Mouse (Mus musculus) heart, adult 2 months (tissue): ENCODE data around the gene Inhbe. TPM values are rescaled to one million over a fixed set of nuclear protein-coding genes. Genes with fewer than 3 reads are reported as not detected.

Experiments
- DNase-seq, 2 experiments: peaks; one replicate each; pipeline ENCODE4 v3.0.0; 2021
- H3K27ac ChIP-seq: fragments of 200-600 bp; 2 replicates; pipeline ENCODE4 v1.8.1; 2022
- H3K27me3 ChIP-seq: fragments of 200-500 bp; 2 replicates; pipeline ENCODE4 v1.6.1; 2012; ENCODE audit warnings: mild to moderate bottlenecking, low read length, inconsistent platforms, mixed read lengths; ENCODE audit not compliant: control insufficient read depth, insufficient read depth
- H3K36me3 ChIP-seq: fragments of 200-500 bp; 2 replicates; pipeline ENCODE4 v1.6.1; 2012; ENCODE audit warnings: low read length, inconsistent platforms; ENCODE audit not compliant: control insufficient read depth, insufficient read depth
- H3K4me1 ChIP-seq: fragments of 200-500 bp; 2 replicates; pipeline ENCODE4 v1.6.1; 2011; ENCODE audit warnings: low read length; ENCODE audit not compliant: control insufficient read depth, insufficient read depth
- H3K4me3 ChIP-seq: fragments of 200-600 bp; 2 replicates; pipeline ENCODE4 v1.8.1; 2022
- H3K79me2 ChIP-seq: fragments of 200-500 bp; replicated peaks from 2 replicates; pipeline ENCODE4 v1.6.1; 2012; ENCODE audit warnings: mild to moderate bottlenecking, inconsistent platforms, low read length, moderate library complexity, mixed read lengths; ENCODE audit not compliant: control insufficient read depth, insufficient read depth
- H3K9ac ChIP-seq: fragments of 200-500 bp; 2 replicates; pipeline ENCODE4 v1.6.1; 2012; ENCODE audit warnings: low read depth, mild to moderate bottlenecking, control low read depth, inconsistent platforms, low read length, mixed read lengths
- CTCF ChIP-seq: fragments of 200-600 bp; IDR thresholded peaks from 2 replicates; pipeline ENCODE4 v1.8.1; 2022; ENCODE audit warnings: antibody characterized with exemption, mild to moderate bottlenecking, moderate library complexity
- EP300 ChIP-seq: fragments of 200-500 bp; IDR thresholded peaks from 2 replicates; pipeline ENCODE4 v1.6.1; 2011; ENCODE audit warnings: low read depth, low read length, control low read depth; ENCODE audit not compliant: insufficient read depth
- POLR2A ChIP-seq: fragments of 200-500 bp; IDR thresholded peaks from 2 replicates; pipeline ENCODE4 v1.6.1; 2011; ENCODE audit warnings: mild to moderate bottlenecking, low read depth, low read length, control low read depth; ENCODE audit not compliant: insufficient read depth
- WGBS: fragments of 180-500 bp; shearing (Covaris S2); methylation state at CpG from one replicate; pipeline ENCODE4 v1.1.7; 2018; 5-methylcytosine and 5-hydroxymethylcytosine counted together
- intact Hi-C: fragments of 180-260 bp; cut with DNase I; formaldehyde crosslinking; loops from one replicate; pipeline ENCODE4 v1.15.1; 2025
- polyA plus RNA-seq: library from polyadenylated mRNA; depleted of rRNA; stranded (reverse); fragments of >200 nt; gene quantifications from 2 replicates; pipeline ENCODE4 v1.2.3, GENCODE M21; 2012
- total RNA-seq, 2 experiments: library from RNA; stranded (reverse); gene quantifications; 2 replicates each; pipeline ENCODE4 v1.2.3; 2021

Gene Inhbe
- total and polyA plus RNA-seq, 3 experiments: not detected

- Histone ChIP-seq H3K36me3 (peaks cover 3% of the 10 kb centered on the region; the same call in 1 of the 2 replicates), H3K4me3 (peak overlapping the region; percentile 81; the same call in 1 of the 2 replicates), H3K27me3 (no peaks in the 10 kb centered on the region), H3K27ac (peak overlapping the region; percentile 94; the same call in 1 of the 2 replicates), H3K79me2 (peaks cover 3% of the 10 kb centered on the region), H3K9ac (no peak overlapping the region), H3K4me1 (peaks cover 4% of the 10 kb centered on the region)
- DNase-seq: no peak
- 69% methylated on average over 8 of the region's 8 CpGs for WGBS
- TF ChIP-seq CTCF: no peak
- TF ChIP-seq POLR2A: no peak
- no peak for TF ChIP-seq EP300
- intact Hi-C loops: loop anchor here (5.0 kb wide), 1 partner anchor 48 kb away; no protein-coding TSS in a partner anchor
These were observed 25.4 kb upstream of the Inhbe start for GRCm38 (mm10) chr10:127379654-127380053.

- no peak for TF ChIP-seq EP300
- TF ChIP-seq CTCF: no peak
- TF ChIP-seq POLR2A: no peak
- H3K27ac ChIP-seq: no peak overlapping the region
- H3K36me3 ChIP-seq: peaks cover 3% of the 10 kb centered on the region; the same call in 1 of the 2 replicates
- no peaks in the 10 kb centered on the region for H3K27me3 ChIP-seq
- 69% methylated on average over 3 of the region's 3 CpGs for WGBS
- DNase-seq: no peak
- H3K4me3 ChIP-seq: no peak overlapping the region
- H3K9ac ChIP-seq: no peak overlapping the region
- H3K79me2 ChIP-seq: no peaks in the 10 kb centered on the region
- intact Hi-C loops: no loop called here
- peaks cover 4% of the 10 kb centered on the region for H3K4me1 ChIP-seq
These were observed 23.5 kb upstream of the Inhbe start for GRCm38 (mm10) chr10:127377700-127378099.

- Histone ChIP-seq H3K79me2 (no peaks in the 10 kb centered on the region), H3K4me1 (no peaks in the 10 kb centered on the region), H3K36me3 (no peaks in the 10 kb centered on the region), H3K27ac (no peak overlapping the region), H3K4me3 (no peak overlapping the region), H3K9ac (no peak overlapping the region), H3K27me3 (no peaks in the 10 kb centered on the region)
- DNase-seq: no peak
- TF ChIP-seq POLR2A (no peak), EP300 (no peak), CTCF (no peak)
- intact Hi-C loops: no loop called here
- 76% methylated on average over 2 of the region's 2 CpGs for WGBS
These were observed 16.8 kb upstream of the Inhbe start for GRCm38 (mm10) chr10:127371023-127371422.

- intact Hi-C loops: no loop called here
- H3K4me1 ChIP-seq: no peaks in the 10 kb centered on the region
- H3K79me2 ChIP-seq: no peaks in the 10 kb centered on the region
- TF ChIP-seq CTCF: no peak
- no peak for TF ChIP-seq EP300
- TF ChIP-seq POLR2A: no peak
- H3K9ac ChIP-seq: no peak within 1 kb of the TSS
- H3K27ac ChIP-seq: no peak within 1 kb of the TSS
- WGBS: 72% methylated on average over 22 of the region's 22 CpGs
- H3K4me3 ChIP-seq: no peak within 1 kb of the TSS
- H3K27me3 ChIP-seq: no peaks in the 10 kb centered on the region
- H3K36me3 ChIP-seq: no peaks in the 10 kb centered on the region
- DNase-seq: no peak
These were observed 15.9 kb upstream of the Inhbe start, which contains the start of gene Inhbc for GRCm38 (mm10) chr10:127369834-127370820. Gene Inhbc (minus strand): TSS chr10:127370431.

- no peak overlapping the region for H3K9ac ChIP-seq
- no peaks in the 10 kb centered on the region for H3K79me2 ChIP-seq
- DNase-seq: no peak
- H3K27ac ChIP-seq: no peak overlapping the region
- H3K4me1 ChIP-seq: no peaks in the 10 kb centered on the region
- H3K4me3 ChIP-seq: no peak overlapping the region
- no peaks in the 10 kb centered on the region for H3K36me3 ChIP-seq
- WGBS: 83% methylated on average over 2 of the region's 2 CpGs
- intact Hi-C loops: no loop called here
- no peaks in the 10 kb centered on the region for H3K27me3 ChIP-seq
- TF ChIP-seq EP300: no peak
- TF ChIP-seq CTCF: no peak
- no peak for TF ChIP-seq POLR2A
These were observed 14.1 kb upstream of the Inhbe start for GRCm38 (mm10) chr10:127368273-127368672.

GRCm38 (mm10) chr10:127367116-127367515 is 12.9 kb upstream of the Inhbe start:
- no peak overlapping the region for H3K27ac ChIP-seq
- 63% methylated on average over 5 of the region's 5 CpGs for WGBS
- DNase-seq: no peak
- no peaks in the 10 kb centered on the region for H3K36me3 ChIP-seq
- H3K27me3 ChIP-seq: no peaks in the 10 kb centered on the region
- no peak overlapping the region for H3K4me3 ChIP-seq
- TF ChIP-seq EP300 (no peak), POLR2A (no peak), CTCF (no peak)
- intact Hi-C loops: no loop called here
- no peaks in the 10 kb centered on the region for H3K4me1 ChIP-seq
- H3K79me2 ChIP-seq: no peaks in the 10 kb centered on the region
- no peak overlapping the region for H3K9ac ChIP-seq
